Mouse (Mus musculus) cortical plate, adult 2 months (tissue): ENCODE measurements around the gene Ube2l6.

ENCODE experiments used
- CTCF ChIP-seq: fragments of 200-500 bp; IDR thresholded peaks from 2 replicates; pipeline ENCODE4 v1.5.1; 2011; ENCODE audit warnings: mild to moderate bottlenecking, control low read depth, low read length; ENCODE audit not compliant: insufficient read depth; ENCODE audit errors: extremely low read depth
- POLR2A ChIP-seq: fragments of 200-500 bp; IDR thresholded peaks from 2 replicates; pipeline ENCODE4 v1.6.1; 2011; ENCODE audit warnings: mild to moderate bottlenecking, low read length, control low read depth; ENCODE audit not compliant: insufficient read depth; ENCODE audit errors: extremely low read depth

GRCm38 (mm10) chr2:84758542-84759127 lies 40.0 kb upstream of the Ube2l6 start:
- TF ChIP-seq CTCF (peak; percentile 47; the same call in 1 of the 2 replicates), POLR2A (no peak)
